Mouse (Mus musculus) kidney, adult 2 months (tissue): ENCODE measurements around the gene Abr. TPM values are rescaled to one million over a fixed set of nuclear protein-coding genes. Genes with fewer than 3 reads are reported as not detected.

ENCODE experiments used
- DNase-seq: peaks from one replicate; pipeline ENCODE4 v3.0.0; 2021
- H3K27ac ChIP-seq: fragments of 200-500 bp; 2 replicates; pipeline ENCODE4 v1.5.1; 2012; ENCODE audit warnings: low read depth, low read length, control low read depth, inconsistent platforms; ENCODE audit not compliant: insufficient read depth
- H3K27me3 ChIP-seq: fragments of 200-500 bp; replicated peaks from 2 replicates; pipeline ENCODE4 v1.6.1; 2012; ENCODE audit warnings: mild to moderate bottlenecking, moderate library complexity, low read length, inconsistent platforms; ENCODE audit not compliant: control insufficient read depth, insufficient read depth
- H3K36me3 ChIP-seq: fragments of 200-500 bp; 2 replicates; pipeline ENCODE4 v1.6.1; 2012; ENCODE audit warnings: mild to moderate bottlenecking, moderate library complexity, low read length, inconsistent platforms; ENCODE audit not compliant: control insufficient read depth, insufficient read depth
- H3K4me1 ChIP-seq: fragments of 200-500 bp; 2 replicates; pipeline ENCODE4 v1.6.1; 2011; ENCODE audit warnings: low read length; ENCODE audit not compliant: control insufficient read depth, insufficient read depth
- H3K4me3 ChIP-seq: fragments of 200-500 bp; 2 replicates; pipeline ENCODE4 v1.5.1; 2011; ENCODE audit warnings: mild to moderate bottlenecking, low read depth, low read length, control low read depth; ENCODE audit not compliant: insufficient read depth
- CTCF ChIP-seq: fragments of 200-500 bp; conservative IDR thresholded peaks from 2 replicates; pipeline ENCODE4 v1.5.1; 2011; ENCODE audit warnings: low read depth, mild to moderate bottlenecking, control low read depth, low read length, moderate library complexity, mixed read lengths; ENCODE audit not compliant: insufficient read depth, insufficient read length
- POLR2A ChIP-seq: fragments of 200-500 bp; IDR thresholded peaks from one replicate; pipeline ENCODE4 v1.6.1; 2011; ENCODE audit warnings: low read depth, low read length, control low read depth
- WGBS: fragments of 180-500 bp; shearing (Covaris S2); methylation state at CpG from one replicate; pipeline ENCODE4 v1.1.7; 2018; 5-methylcytosine and 5-hydroxymethylcytosine counted together
- polyA plus RNA-seq: library from polyadenylated mRNA; depleted of rRNA; stranded (reverse); fragments of >200 nt; gene quantifications from 2 replicates; pipeline ENCODE4 v1.2.3, GENCODE M21; 2012

Gene Abr
- polyA plus RNA-seq, 1 experiment = 33.2 TPM

DNA sequence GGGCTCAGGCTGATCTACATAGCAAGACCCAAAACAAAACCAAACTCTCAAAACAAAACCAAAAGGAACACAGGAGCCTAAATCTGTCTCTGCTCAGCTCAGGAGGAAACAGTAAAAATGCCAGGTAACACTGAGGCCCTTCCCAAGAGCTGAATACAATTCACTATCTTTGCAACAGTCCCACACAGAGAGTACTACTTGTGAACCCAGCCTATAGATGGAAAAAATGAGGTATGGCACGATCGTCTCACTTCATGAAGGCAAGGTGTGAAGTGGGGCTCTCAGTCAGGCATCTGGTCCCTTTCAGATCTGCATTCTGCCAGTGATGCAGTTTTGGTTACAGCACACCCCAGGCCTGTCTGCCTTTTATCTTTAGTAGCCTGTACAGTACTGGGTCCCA is 138.1 kb downstream of the Abr start:
- H3K4me3 ChIP-seq = no peak overlapping the region
- H3K27me3 ChIP-seq = no peaks in the 10 kb centered on the region
- TF ChIP-seq CTCF (no peak), POLR2A (no peak)
- WGBS = 86% methylated on average over 2 of the region's 2 CpGs
- peaks cover 11% of the 10 kb centered on the region for H3K4me1 ChIP-seq
- no peak for DNase-seq
- H3K36me3 ChIP-seq = no peaks in the 10 kb centered on the region
- H3K27ac ChIP-seq = no peak overlapping the region

DNA sequence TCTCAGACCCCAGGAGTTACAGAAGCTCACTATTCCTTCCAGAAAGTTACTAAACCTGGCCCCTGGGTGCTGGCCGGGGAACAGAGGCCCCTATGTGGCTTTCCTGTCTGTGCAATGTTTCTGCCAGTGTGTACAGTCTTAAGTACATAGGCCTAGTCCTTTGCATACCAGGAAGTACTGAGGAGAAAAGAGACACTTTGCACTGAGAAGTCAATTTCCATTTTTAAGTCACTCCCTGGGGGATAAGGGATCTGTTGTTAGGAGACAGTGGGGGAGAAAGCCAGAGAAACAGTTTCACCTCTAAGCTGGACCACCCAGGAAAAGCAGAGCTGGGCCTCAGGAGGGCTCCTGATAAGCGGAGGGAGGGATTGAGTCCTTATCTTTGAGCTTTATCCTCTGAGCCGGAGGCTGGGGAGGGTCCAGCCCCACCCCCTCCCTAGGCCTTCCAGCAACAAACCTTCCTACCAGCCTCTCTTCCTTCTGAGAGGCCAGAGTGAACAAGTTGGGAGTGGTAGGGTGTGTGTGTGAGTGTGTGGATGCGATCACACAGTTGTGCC is 138.9 kb downstream of the Abr start:
- no peak overlapping the region for H3K27ac ChIP-seq
- 84% methylated on average over 4 of the region's 4 CpGs for WGBS
- DNase-seq = no peak
- H3K4me1 ChIP-seq = peaks cover 15% of the 10 kb centered on the region
- H3K36me3 ChIP-seq = no peaks in the 10 kb centered on the region
- TF ChIP-seq CTCF (no peak), POLR2A (no peak)
- H3K4me3 ChIP-seq = no peak overlapping the region
- no peaks in the 10 kb centered on the region for H3K27me3 ChIP-seq

DNA sequence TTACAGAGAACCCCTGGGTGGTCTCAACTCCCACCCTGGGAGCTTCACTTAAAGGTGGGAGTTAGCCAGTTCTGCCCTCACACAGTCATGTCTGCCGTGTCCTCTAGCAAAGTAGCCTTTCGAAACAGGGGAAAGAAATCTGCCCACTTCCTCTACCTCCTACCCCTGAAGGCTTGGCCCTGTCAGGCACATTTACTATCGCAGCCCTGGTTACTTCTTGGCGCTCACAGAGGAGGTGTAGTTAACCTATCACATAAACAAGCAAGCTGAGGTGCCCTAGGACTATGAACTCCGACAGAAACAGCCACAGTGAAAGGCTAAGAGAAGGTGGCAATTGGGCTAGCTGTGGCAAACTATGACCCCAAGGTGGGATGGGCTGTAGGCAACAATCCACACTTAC is 139.4 kb downstream of the Abr start:
- WGBS = 61% methylated on average over 5 of the region's 5 CpGs
- Histone ChIP-seq H3K27ac (peak overlapping the region; percentile 26; the same call in 1 of the 2 replicates), H3K4me3 (no peak overlapping the region), H3K27me3 (no peaks in the 10 kb centered on the region), H3K4me1 (peaks cover 15% of the 10 kb centered on the region), H3K36me3 (no peaks in the 10 kb centered on the region)
- TF ChIP-seq CTCF (no peak), POLR2A (no peak)
- DNase-seq = peak; percentile 59

DNA sequence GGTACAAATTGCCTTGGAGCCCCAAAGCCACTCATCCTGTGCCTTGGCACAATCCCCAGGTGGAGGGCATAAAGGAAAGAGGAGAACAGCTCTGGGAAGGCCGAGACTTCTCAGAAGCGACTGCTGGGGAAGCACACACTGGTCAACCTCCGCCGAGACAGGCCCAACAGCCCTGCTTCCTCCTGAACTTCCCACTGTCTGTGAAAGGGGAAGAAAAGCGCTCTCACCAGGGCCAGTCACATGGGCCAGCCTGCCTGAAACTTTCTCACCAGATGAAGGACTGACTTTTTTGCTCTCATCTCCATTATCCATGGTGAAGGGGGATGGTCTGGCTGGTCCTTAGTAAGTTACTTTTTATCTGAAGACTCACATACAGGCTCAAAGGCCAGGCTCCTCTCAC is 139.9 kb downstream of the Abr start:
- no peak for TF ChIP-seq POLR2A
- no peak for TF ChIP-seq CTCF
- 78% methylated on average over 5 of the region's 5 CpGs for WGBS
- peaks cover 15% of the 10 kb centered on the region for H3K4me1 ChIP-seq
- H3K27ac ChIP-seq = no peak overlapping the region
- DNase-seq = no peak
- no peaks in the 10 kb centered on the region for H3K36me3 ChIP-seq
- H3K4me3 ChIP-seq = no peak overlapping the region
- no peaks in the 10 kb centered on the region for H3K27me3 ChIP-seq

DNA sequence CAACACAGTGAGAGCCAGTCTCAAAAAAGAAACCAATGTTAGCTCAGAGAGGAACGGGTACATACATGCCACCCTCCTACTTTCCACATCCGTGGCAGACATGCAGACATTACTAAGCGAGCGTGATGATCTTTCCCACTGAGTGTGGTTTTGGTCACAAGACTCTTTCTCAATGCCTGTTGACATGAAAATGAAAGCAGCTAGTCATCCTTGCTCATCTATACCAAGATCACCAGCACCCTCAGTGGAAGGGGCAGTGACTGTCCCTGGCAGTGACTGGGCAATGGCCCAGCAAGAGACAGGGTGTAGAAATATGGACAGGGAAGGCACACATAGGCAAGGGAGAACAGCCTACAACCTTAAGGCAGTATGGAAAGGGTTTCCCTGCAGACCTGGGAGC is 142.4 kb downstream of the Abr start:
- 86% methylated on average over 4 of the region's 4 CpGs for WGBS
- Histone ChIP-seq H3K36me3 (no peaks in the 10 kb centered on the region; the same call in 1 of the 2 replicates), H3K4me3 (no peak overlapping the region), H3K27me3 (no peaks in the 10 kb centered on the region), H3K27ac (peak overlapping the region; percentile 10; the same call in 1 of the 2 replicates), H3K4me1 (peaks cover 21% of the 10 kb centered on the region)
- DNase-seq = no peak
- TF ChIP-seq CTCF = no peak
- no peak for TF ChIP-seq POLR2A

DNA sequence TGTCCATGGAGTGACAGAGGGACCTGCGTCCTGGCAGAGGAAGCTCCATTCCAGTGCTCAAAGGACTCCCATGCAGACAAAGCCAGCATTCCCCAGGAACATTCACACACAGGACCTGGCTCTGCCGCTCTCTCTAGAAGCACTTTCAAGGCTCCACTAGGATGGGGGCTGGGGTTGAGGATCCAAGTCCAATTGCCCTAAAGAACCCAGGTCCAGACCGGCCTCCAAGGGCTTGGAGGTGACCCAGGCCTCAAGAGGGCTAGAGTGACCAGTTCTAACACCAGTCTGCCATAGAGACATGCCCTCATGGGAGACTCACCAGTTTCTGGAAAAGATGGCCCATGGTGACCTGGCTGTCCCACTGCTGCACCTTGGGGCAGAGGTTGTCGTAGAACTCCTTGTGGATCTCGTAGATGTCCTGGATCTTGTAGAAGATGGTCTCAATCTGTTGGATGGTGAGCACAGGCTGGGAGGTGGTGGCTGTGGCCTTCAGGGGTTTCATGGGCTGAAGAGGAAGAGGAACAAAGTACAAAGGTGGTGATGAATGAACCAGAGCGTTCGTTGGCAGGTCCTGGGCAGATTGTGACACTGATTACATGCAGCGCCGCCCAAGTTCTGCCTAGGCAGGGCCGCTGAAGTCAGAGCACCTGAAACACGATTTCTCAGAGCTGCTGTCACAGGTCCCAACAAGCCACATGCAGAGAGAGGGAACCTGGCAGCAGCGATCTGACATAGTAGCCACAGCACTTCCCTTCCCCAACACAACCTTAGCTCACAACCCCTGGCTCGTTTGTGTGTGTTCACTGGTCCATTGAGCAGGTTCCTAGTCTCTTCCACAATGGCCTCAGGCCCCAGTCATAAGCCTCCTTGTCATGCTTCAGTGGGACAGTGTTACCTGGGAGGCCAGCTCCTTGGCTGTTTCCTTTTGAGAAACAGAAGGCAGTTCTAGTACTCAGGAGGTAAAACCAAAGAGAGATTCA is 143.1 kb downstream of the Abr start:
- Histone ChIP-seq H3K4me3 (no peak overlapping the region), H3K4me1 (peaks cover 21% of the 10 kb centered on the region), H3K36me3 (no peaks in the 10 kb centered on the region; the same call in 1 of the 2 replicates), H3K27me3 (no peaks in the 10 kb centered on the region), H3K27ac (peak overlapping the region; percentile 10; the same call in 1 of the 2 replicates)
- peak; percentile 79 for DNase-seq
- 57% methylated on average over 13 of the region's 13 CpGs for WGBS
- TF ChIP-seq CTCF = no peak
- no peak for TF ChIP-seq POLR2A

DNA sequence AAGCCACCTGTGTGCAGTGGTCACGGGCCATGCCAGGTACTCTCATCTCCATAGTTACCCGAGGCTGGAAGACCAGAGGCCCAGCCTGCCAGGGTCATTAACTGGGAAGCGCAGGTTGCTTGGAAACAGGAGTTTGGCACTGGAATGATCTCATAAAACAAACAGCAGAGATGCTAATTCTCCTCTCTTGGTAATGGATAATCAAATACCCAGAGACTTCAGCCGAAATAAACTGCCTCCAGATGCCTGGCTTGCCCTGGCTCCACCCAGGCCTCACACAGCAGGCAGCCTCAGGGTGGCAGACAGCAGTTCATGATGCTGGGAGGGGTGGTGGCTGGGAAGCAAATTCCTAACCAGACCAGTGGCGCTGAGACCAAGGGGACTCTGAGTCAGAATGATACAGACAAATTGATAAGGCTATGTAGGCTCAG is 145.0 kb downstream of the Abr start:
- WGBS = 30% methylated on average over 5 of the region's 5 CpGs
- Histone ChIP-seq H3K27me3 (no peaks in the 10 kb centered on the region), H3K27ac (no peak overlapping the region; the same call in 1 of the 2 replicates), H3K4me1 (peaks cover 21% of the 10 kb centered on the region), H3K36me3 (no peaks in the 10 kb centered on the region; the same call in 1 of the 2 replicates), H3K4me3 (no peak overlapping the region)
- TF ChIP-seq CTCF (no peak), POLR2A (no peak)
- peak; percentile 86 for DNase-seq
